Mouse (Mus musculus) megakaryocyte, embryonic 14.5 days (primary cell): ENCODE data around the gene Lrmda.

Experiments used
- FLI1 ChIP-seq: IDR thresholded peaks from 2 replicates; pipeline ENCODE4 v1.6.1; 2012; ENCODE audit warnings: low read length, inconsistent platforms, mixed read lengths
- GATA1 ChIP-seq: IDR thresholded peaks from 3 replicates; pipeline ENCODE4 v1.6.1; 2012; ENCODE audit warnings: mixed read lengths, low read length, inconsistent platforms, borderline replicate concordance

- TF ChIP-seq FLI1 (no peak), GATA1 (no peak)
Measured at GRCm38 (mm10) chr14:22576441-22576840, 556.9 kb downstream of the Lrmda start.
